Mouse (Mus musculus) left cerebral cortex, postnatal 10 days (tissue): ENCODE measurements around the gene Col9a2. TPM values are rescaled to one million over a fixed set of nuclear protein-coding genes. Genes with fewer than 3 reads are reported as not detected.
"Not testable (repeated sequence)": the region's sequence is repeated elsewhere in the genome, so short reads cannot be mapped to it uniquely, and the experiment has no call there.

Experiments used
- DNase-seq, 2 experiments: peaks; one replicate each; pipeline ENCODE4 v3.0.0; 2021 to 2022; ENCODE audit warnings: low spot score in 2 of 2, mixed read lengths in 1 of 2; ENCODE audit errors: extremely low spot score in 1 of 2
- intact Hi-C: fragments of 180-260 bp; cut with DNase I; formaldehyde crosslinking; loops from one replicate; pipeline ENCODE4 v1.15.1; 2025
- total RNA-seq, 2 experiments: library from RNA; stranded (reverse); gene quantifications; 2 replicates each; pipeline ENCODE4 v1.2.3; 2021

The Col9a2 gene
- total RNA-seq, 2 experiments from 2014 or later = 12.9 to 14.6 TPM

- intact Hi-C loops, DNase-seq: not testable (repeated sequence)
These were observed 20.0 kb downstream of the Col9a2 start for GRCm38 (mm10) chr4:121059218-121059617.

- intact Hi-C loops = no loop called here
- DNase-seq = no peak
These were observed 26.2 kb downstream of the Col9a2 start for GRCm38 (mm10) chr4:121065336-121065735.

- DNase-seq = no peak
- intact Hi-C loops = no loop called here
These were observed 35.1 kb downstream of the Col9a2 start for GRCm38 (mm10) chr4:121074250-121074649.

- intact Hi-C loops = no loop called here
- no peak for DNase-seq
These were observed 38.9 kb downstream of the Col9a2 start for GRCm38 (mm10) chr4:121077915-121078646.

- intact Hi-C loops = no loop called here
- no peak for DNase-seq
These were observed 41.2 kb downstream of the Col9a2 start for GRCm38 (mm10) chr4:121080395-121080794.

- intact Hi-C loops = no loop called here
- no peak for DNase-seq
These were observed 45.3 kb downstream of the Col9a2 start for GRCm38 (mm10) chr4:121084506-121084905.

- DNase-seq = no peak
- intact Hi-C loops = no loop called here
These were observed 49.5 kb downstream of the Col9a2 start for GRCm38 (mm10) chr4:121088696-121089095.

- intact Hi-C loops = loop anchor here (10.0 kb wide), 1 partner anchor 125 kb away; the partner anchor contains the start of gene Rlf
These were observed 51.0 kb downstream of the Col9a2 start for GRCm38 (mm10) chr4:121090211-121090610.

GRCm38 (mm10) chr4:121097650-121098378, 58.6 kb downstream of the Col9a2 start, which contains the start of gene Zmpste24:
Gene Zmpste24, minus strand, starts transcription at chr4:121098241.
- DNase-seq = peak; percentile 87 to 88
- intact Hi-C loops = loop anchor here (10.0 kb wide), 1 partner anchor 117 kb away; the partner anchor contains the start of gene Rlf

More at GRCm38 (mm10) chr4:121090211-121090610, 51.0 kb downstream of the Col9a2 start:
- no peak for DNase-seq

GRCm38 (mm10) chr4:121103304-121103703, 64.1 kb downstream of the Col9a2 start:
- intact Hi-C loops = no loop called here
- no peak for DNase-seq

Other genes starting within 250 kb of the Col9a2 start
- 10 to 100 TPM; 43.8 to 47.9 TPM for gene Nfyc, start 207.8 kb upstream of the Col9a2 start, total RNA-seq
- gene Rims3, start 184.6 kb upstream of the Col9a2 start, total RNA-seq = 10 to 100 TPM; 38.9 to 41.0 TPM
- 10 to 100 TPM; 11.3 to 11.5 TPM for gene Exo5, start 114.4 kb upstream of the Col9a2 start, total RNA-seq
- gene Zfp69, start 87.7 kb upstream of the Col9a2 start, total RNA-seq = 1 to 10 TPM; 2.6 to 2.7 TPM
- 100 to 1,000 TPM; 145 to 148 TPM for gene Smap2, start 22.1 kb upstream of the Col9a2 start, total RNA-seq
- 10 to 100 TPM; 21.8 to 21.9 TPM for gene Zmpste24, start 58.9 kb downstream of the Col9a2 start, total RNA-seq
- under 1 TPM in 1 of 2 experiments, not detected in 1; 0.69 TPM for gene Tmco2, start 69.8 kb downstream of the Col9a2 start, total RNA-seq
- 10 to 100 TPM; 31.2 to 31.6 TPM for gene Rlf, start 175.7 kb downstream of the Col9a2 start, total RNA-seq